Mouse (Mus musculus) testis, postnatal 10 days (tissue): Measurements from ENCODE around the gene Psmc6.

Source experiments
- DNase-seq: peaks from one replicate; pipeline ENCODE4 v3.0.0; 2021; ENCODE audit warnings: low spot score

The Psmc6 gene

GRCm38 (mm10) chr14:45329589-45330181 is at the start of gene Psmc6:
Gene Psmc6 (plus strand): TSS chr14:45329788.
- peak; percentile 93 for DNase-seq

- DNase-seq, result no peak
Measured at GRCm38 (mm10) chr14:45282066-45282465, 47.5 kb upstream of the Psmc6 start.

GRCm38 (mm10) chr14:45291608-45292007 is 38.0 kb upstream of the Psmc6 start:
- DNase-seq, result no peak

- no peak for DNase-seq
Measured at GRCm38 (mm10) chr14:45303939-45304338, 25.6 kb upstream of the Psmc6 start.

- no peak for DNase-seq
Measured at GRCm38 (mm10) chr14:45304389-45304788, 25.2 kb upstream of the Psmc6 start.

- DNase-seq, result no peak
Measured at GRCm38 (mm10) chr14:45305852-45306251, 23.7 kb upstream of the Psmc6 start.

- no peak for DNase-seq
Measured at GRCm38 (mm10) chr14:45307630-45308328, 21.8 kb upstream of the Psmc6 start.

GRCm38 (mm10) chr14:45309646-45310045 is 19.9 kb upstream of the Psmc6 start:
- peak; percentile 63 for DNase-seq

- DNase-seq, result no peak
Measured at GRCm38 (mm10) chr14:45310101-45310500, 19.5 kb upstream of the Psmc6 start.

GRCm38 (mm10) chr14:45316927-45317326 is 12.7 kb upstream of the Psmc6 start:
- DNase-seq, result no peak

- peak; percentile 74 for DNase-seq
Measured at GRCm38 (mm10) chr14:45317921-45318411, 11.6 kb upstream of the Psmc6 start.

GRCm38 (mm10) chr14:45318426-45319236 is 11.0 kb upstream of the Psmc6 start, which contains the start of gene Ero1l:
Gene Ero1l (minus strand): TSS chr14:45318771.
- DNase-seq, result peak; percentile 87

GRCm38 (mm10) chr14:45319237-45319610 is 10.4 kb upstream of the Psmc6 start:
- DNase-seq, result no peak

- DNase-seq, result no peak
Measured at GRCm38 (mm10) chr14:45320111-45320510, 9.5 kb upstream of the Psmc6 start.

- DNase-seq, result no peak
Measured at GRCm38 (mm10) chr14:45321067-45321466, 8.5 kb upstream of the Psmc6 start.

- no peak for DNase-seq
Measured at GRCm38 (mm10) chr14:45321622-45322021, 8.0 kb upstream of the Psmc6 start.

GRCm38 (mm10) chr14:45322450-45322849 is 7.1 kb upstream of the Psmc6 start:
- DNase-seq, result no peak

GRCm38 (mm10) chr14:45323320-45323719 is 6.3 kb upstream of the Psmc6 start:
- DNase-seq, result no peak

- DNase-seq, result no peak
Measured at GRCm38 (mm10) chr14:45325471-45325870, 4.1 kb upstream of the Psmc6 start.

GRCm38 (mm10) chr14:45328072-45328713 is 1.4 kb upstream of the Psmc6 start:
- DNase-seq, result no peak

GRCm38 (mm10) chr14:45329018-45329588 is 485 bp upstream of the Psmc6 start:
- no peak for DNase-seq
